Mouse (Mus musculus): ENCODE data around the gene Phf10. TPM values are rescaled to one million over a fixed set of nuclear protein-coding genes. Genes with fewer than 3 reads are reported as not detected.
"Not testable (repeated sequence)": the region's sequence is repeated elsewhere in the genome, so short reads cannot be mapped to it uniquely, and the experiment has no call there.

The Phf10 gene
- 22.7 and 27.7 TPM in 2 replicates for polyA plus RNA-seq (2016; fragmentation: Nextera tagmentation; extraction: Ambion mirVana)

DNA sequence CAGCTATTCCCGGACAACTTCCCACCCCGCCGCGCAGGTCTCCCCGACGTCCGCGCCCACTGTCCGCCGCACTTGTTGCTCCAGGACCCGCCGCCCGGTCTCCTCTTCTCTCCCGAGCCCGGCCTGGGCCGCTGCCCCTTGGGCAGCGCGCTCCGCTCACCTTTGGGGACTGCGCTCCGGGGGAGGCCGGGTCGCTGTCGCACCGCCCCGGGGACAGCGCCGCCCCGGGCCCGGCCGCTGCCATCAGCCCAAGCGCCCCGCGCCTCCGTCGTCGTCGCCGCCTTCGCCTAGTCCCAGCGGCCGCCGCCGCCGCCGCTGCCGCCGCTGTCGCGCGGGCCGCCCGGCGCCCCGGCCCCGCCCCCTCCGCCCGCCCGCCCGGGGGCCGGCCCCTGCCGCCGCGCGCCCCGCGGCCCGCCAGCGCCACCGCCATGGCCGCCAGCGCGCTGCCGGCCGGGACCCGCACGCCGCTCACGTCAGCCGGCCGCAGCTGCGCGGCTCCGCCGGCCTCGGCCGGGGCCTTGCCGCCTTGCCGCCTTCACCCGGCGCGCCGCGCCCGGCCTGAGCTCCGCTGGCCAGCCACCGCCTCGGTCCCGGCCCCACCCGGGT lies at the start of gene Phf10:
Gene Phf10, minus strand, starts transcription at position 323 of the 606 bp plus-strand sequence.
- H3K27me3 ChIP-seq (ENCODE audit: low read depth, poor library complexity, severe bottlenecking); H3K9me3 ChIP-seq (replicated peaks): not testable (repeated sequence)
- peak; percentile 54 for DNase-seq (ENCODE audit: low spot score)
- Histone ChIP-seq H3K4me3 (peak within 1 kb of the TSS; percentile 77), H3K27ac (replicated peaks) (peak within 1 kb of the TSS; percentile 87), H3K36me3 (peaks cover 14% of the 10 kb centered on the region; the same call in 1 of the 2 replicates), H3K4me1 (peaks cover 12% of the 10 kb centered on the region)
- 16% methylated on average over 58 of the region's 100 CpGs for WGBS

DNA sequence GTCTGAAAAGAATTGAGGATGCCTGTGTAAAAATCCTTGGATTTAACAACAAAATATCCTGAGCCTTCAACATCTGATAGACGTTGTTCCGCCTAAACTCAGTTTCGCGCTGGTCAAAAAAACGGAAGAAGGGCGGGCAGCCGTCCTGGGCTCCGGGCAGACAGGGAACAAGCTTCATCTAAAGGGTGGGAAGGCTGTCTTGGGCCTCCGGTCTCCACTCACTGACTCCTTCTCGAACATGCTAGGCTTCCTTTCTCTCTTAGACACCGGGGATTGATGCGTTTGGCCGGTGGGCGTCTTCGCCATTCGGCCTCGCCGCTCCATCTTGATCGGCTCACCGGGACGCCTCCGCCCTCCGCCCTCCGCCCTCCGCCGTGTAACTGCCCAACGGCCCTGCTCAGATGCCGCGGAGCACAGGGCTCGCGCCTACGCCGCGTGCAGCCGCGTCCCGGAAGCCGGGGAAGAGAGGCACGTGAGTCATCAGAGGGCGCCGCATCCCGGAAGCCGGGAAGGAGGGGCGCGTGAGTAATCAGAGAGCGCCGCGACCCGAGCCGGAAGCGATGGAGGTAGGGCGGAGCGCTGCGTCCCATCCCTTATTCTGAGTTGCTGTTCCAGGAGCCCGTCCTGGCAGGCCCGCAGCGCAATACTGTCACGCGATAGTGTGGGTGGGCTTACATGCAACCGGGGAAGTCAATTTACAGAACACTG lies 48.8 kb upstream of the Phf10 start, which contains the start of gene Gm3435:
Gene Gm3435, plus strand, starts transcription at position 471 of the 708 bp plus-strand sequence.
- H3K9me3 ChIP-seq (replicated peaks); DNase-seq (ENCODE audit: low spot score): not testable (repeated sequence)

DNA sequence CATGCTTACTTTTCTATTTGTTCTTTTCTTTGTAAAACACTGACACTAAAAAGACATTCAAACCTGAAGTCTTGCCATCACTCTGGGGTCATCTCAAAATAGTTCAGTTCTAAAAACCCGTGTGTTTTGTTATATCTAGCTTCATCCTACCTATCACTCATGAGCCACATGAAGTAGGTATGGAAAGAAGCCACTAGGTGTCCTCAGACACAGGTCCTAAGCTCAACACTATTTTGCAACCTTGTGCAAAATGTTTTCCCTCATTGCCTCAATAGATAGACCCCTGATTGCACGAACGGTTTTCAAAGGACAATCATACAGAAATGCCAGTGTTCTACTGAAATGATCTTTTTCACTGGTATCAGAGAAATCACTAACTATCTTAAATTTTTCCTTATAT lies 48.0 kb upstream of the Phf10 start:
- H3K27ac ChIP-seq (replicated peaks); H3K27me3 ChIP-seq (ENCODE audit: low read depth, poor library complexity, severe bottlenecking); H3K4me1 ChIP-seq; H3K4me3 ChIP-seq; DNase-seq (ENCODE audit: low spot score); H3K36me3 ChIP-seq; H3K9me3 ChIP-seq (replicated peaks): not testable (repeated sequence)
- WGBS = no CpG with 5 or more reads among the region's 3 CpGs

More for the DNA sequence above, 48.8 kb upstream of the Phf10 start, which contains the start of gene Gm3435:
- H3K27ac ChIP-seq (replicated peaks); H3K4me3 ChIP-seq; H3K4me1 ChIP-seq; H3K36me3 ChIP-seq; H3K27me3 ChIP-seq (ENCODE audit: low read depth, poor library complexity, severe bottlenecking): not testable (repeated sequence)
- WGBS = no CpG with 5 or more reads among the region's 60 CpGs

- not testable (repeated sequence) for H3K4me1 ChIP-seq; H3K27me3 ChIP-seq (ENCODE audit: low read depth, poor library complexity, severe bottlenecking); H3K36me3 ChIP-seq; DNase-seq (ENCODE audit: low spot score); H3K9me3 ChIP-seq (replicated peaks); H3K4me3 ChIP-seq; H3K27ac ChIP-seq (replicated peaks)
- WGBS = no CpG with 5 or more reads among the region's 4 CpGs
These were observed 39.0 kb upstream of the Phf10 start for GRCm38 (mm10) chr17:15000047-15000446.

DNA sequence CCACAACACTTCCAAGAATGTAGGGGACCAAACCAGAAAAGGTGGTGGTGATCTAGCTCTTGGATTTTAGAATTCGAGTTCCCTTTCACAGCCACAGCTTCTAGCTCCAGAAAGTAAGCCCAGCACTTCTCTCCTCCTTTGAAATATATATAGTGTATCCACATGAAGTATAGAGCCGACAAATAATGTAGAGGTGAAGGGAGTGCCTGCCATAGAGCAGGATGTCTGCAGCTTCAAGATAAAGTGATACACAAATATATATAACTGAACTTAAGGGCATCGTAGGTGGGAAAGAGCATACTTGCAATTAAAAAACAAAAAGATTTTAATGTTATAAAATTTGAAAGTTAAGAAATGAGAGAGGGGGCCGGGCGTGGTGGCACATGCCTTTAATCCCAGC lies 33.1 kb upstream of the Phf10 start:
- not testable (repeated sequence) for H3K27ac ChIP-seq (replicated peaks); H3K36me3 ChIP-seq; H3K4me3 ChIP-seq; H3K9me3 ChIP-seq (replicated peaks); H3K4me1 ChIP-seq; H3K27me3 ChIP-seq (ENCODE audit: low read depth, poor library complexity, severe bottlenecking); DNase-seq (ENCODE audit: low spot score)
- WGBS = no CpG with 5 or more reads among the region's 5 CpGs

DNA sequence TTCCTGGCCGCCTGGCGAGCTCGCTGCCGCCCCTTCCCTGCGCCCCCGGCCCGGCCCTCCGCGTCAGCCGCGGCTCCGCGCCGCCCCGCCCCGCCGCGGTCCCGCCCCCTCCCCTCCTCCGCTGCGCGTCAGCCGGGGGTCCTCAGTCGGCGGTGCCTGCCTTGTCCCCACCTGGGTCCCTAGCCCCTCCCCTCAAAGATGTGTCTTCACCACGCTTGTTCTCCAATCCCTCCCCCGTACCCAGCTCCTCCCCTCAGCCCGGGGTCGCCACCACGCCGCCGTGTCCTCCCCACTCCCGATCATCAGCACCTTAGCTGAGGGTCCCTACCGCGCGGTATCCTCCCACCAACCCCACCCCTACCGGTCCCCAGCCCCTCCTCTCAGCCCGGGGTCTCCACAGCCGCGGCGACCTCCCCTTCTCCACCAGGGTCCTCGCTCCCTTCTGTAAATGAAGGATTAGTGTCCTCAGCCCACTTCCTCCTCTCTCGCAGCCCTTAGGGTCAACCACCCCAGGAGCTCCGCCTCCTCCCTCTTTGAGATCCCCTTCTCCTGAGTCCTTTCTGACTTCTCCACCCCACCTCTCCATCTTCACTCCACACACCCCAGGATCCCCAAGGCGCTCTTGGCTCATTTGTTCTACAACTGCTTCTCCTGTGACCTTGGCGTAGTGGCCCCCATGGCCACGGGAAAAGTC lies 32.2 kb upstream of the Phf10 start:
- H3K27me3 ChIP-seq (ENCODE audit: low read depth, poor library complexity, severe bottlenecking); DNase-seq (ENCODE audit: low spot score); H3K27ac ChIP-seq (replicated peaks); H3K9me3 ChIP-seq (replicated peaks); H3K36me3 ChIP-seq; H3K4me1 ChIP-seq; H3K4me3 ChIP-seq: not testable (repeated sequence)
- no CpG with 5 or more reads among the region's 47 CpGs for WGBS

DNA sequence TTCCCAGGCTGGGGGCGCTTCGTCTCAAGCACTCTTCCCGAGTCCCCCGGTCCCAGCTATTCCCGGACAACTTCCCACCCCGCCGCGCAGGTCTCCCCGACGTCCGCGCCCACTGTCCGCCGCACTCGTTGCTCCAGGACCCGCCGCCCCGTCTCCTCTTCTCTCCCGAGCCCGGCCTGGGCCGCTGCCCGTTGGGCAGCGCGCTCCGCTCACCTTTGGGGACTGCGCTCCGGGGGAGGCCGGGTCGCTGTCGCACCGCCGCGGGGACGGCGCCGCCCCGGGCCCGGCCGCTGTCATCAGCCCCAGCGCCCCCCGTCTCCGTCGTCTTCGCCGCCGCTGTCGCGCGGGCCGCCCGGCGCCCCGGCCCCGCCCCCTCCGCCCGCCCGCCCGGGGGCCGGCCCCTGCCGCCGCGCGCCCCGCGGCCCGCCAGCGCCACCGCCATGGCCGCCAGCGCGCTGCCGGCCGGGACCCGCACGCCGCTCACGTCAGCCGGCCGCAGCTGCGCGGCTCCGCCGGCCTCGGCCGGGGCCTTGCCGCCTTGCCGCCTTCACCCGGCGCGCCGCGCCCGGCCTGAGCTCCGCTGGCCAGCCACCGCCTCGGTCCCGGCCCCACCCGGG lies 31.6 kb upstream of the Phf10 start:
- not testable (repeated sequence) for DNase-seq (ENCODE audit: low spot score); H3K27ac ChIP-seq (replicated peaks); H3K27me3 ChIP-seq (ENCODE audit: low read depth, poor library complexity, severe bottlenecking); H3K4me3 ChIP-seq; H3K4me1 ChIP-seq; H3K36me3 ChIP-seq; H3K9me3 ChIP-seq (replicated peaks)
- no CpG with 5 or more reads among the region's 98 CpGs for WGBS

GRCm38 (mm10) chr17:14990116-14990702 lies 29.1 kb upstream of the Phf10 start:
- not testable (repeated sequence) for H3K9me3 ChIP-seq (replicated peaks); H3K27ac ChIP-seq (replicated peaks); H3K4me3 ChIP-seq; H3K4me1 ChIP-seq; DNase-seq (ENCODE audit: low spot score); H3K27me3 ChIP-seq (ENCODE audit: low read depth, poor library complexity, severe bottlenecking); H3K36me3 ChIP-seq
- WGBS = 88% methylated on average over 4 of the region's 5 CpGs

- not testable (repeated sequence) for DNase-seq (ENCODE audit: low spot score); H3K27ac ChIP-seq (replicated peaks); H3K36me3 ChIP-seq; H3K4me1 ChIP-seq; H3K9me3 ChIP-seq (replicated peaks); H3K27me3 ChIP-seq (ENCODE audit: low read depth, poor library complexity, severe bottlenecking)
- H3K4me3 ChIP-seq = peak within 1 kb of the TSS; percentile 39; the same call in 1 of the 2 replicates
- no CpG with 5 or more reads among the region's 60 CpGs for WGBS
These were observed 17.4 kb upstream of the Phf10 start, which contains the start of the genes 9030025P20Rik and Gm3417 for GRCm38 (mm10) chr17:14978362-14979038. Gene 9030025P20Rik, plus strand, starts transcription at chr17:14978468. Gene Gm3417, minus strand, starts transcription at chr17:14978790.

DNA sequence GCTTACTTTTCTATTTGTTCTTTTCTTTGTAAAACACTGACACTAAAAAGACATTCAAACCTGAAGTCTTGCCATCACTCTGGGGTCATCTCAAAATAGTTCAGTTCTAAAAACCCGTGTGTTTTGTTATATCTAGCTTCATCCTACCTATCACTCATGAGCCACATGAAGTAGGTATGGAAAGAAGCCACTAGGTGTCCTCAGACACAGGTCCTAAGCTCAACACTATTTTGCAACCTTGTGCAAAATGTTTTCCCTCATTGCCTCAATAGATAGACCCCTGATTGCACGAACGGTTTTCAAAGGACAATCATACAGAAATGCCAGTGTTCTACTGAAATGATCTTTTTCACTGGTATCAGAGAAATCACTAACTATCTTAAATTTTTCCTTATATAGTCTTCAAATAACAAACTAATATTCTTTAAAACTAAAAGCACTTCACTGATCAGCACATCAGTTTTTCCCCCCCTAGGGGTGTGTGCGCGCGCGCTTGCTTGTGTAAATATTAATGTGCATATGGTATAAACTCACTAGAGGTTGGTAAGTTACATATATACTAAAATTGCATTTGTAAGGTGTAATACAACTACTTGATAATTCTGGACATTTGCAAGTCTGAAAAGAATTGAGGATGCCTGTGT lies 16.8 kb upstream of the Phf10 start:
- peak overlapping the region; percentile 39; the same call in 1 of the 2 replicates for H3K4me3 ChIP-seq
- H3K36me3 ChIP-seq; H3K27ac ChIP-seq (replicated peaks); DNase-seq (ENCODE audit: low spot score); H3K27me3 ChIP-seq (ENCODE audit: low read depth, poor library complexity, severe bottlenecking); H3K9me3 ChIP-seq (replicated peaks); H3K4me1 ChIP-seq: not testable (repeated sequence)
- WGBS = 4% methylated on average over 4 of the region's 7 CpGs

GRCm38 (mm10) chr17:14968373-14968913 lies 7.4 kb upstream of the Phf10 start:
- H3K27me3 ChIP-seq (ENCODE audit: low read depth, poor library complexity, severe bottlenecking); H3K4me3 ChIP-seq; H3K9me3 ChIP-seq (replicated peaks); H3K27ac ChIP-seq (replicated peaks); DNase-seq (ENCODE audit: low spot score); H3K36me3 ChIP-seq; H3K4me1 ChIP-seq: not testable (repeated sequence)
- no CpG with 5 or more reads among the region's 6 CpGs for WGBS
